10 mouse cellular contexts compared by ENCODE assay signal in the genomic region with DNA sequence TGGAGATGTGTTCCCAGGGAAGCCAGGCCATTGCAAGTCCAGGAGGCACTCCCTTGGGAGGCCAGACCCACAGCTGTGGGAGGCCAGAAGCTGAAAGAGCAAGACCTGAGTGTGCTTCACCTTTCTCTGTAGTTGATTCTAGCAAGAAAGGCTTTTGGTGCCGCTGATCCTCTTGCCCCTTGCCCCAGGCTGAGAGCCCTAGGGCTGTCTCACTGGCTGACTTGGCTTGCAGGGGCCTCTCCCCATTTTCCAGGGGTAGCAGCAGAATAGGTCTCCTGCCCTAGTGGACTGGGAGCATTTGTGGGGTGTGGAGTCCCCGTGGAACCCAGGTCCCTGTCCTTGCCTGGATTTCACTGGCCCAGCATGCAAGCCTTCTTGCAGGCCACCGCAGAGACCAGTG. TPM values are rescaled to one million over a fixed set of nuclear protein-coding genes. Genes with fewer than 3 reads are reported as not detected.
A peak's percentile ranks its signal among the peaks of the same experiment; 100 is the strongest.
DNase-seq lines count a peak whose midpoint lies in the region; ATAC-seq and TF ChIP-seq lines count a peak whose summit lies in the region.
"Had no signal": no experiment of that assay in that cellular context is flagged by ENCODE, and none has a peak within 500 bp of the region (broad histone marks: within the 10 kb centered on the region; RNA-seq: fewer than 3 reads in every experiment).

No protein-coding gene starts in this region.

- peaks cover 9% of the 10 kb centered on the region; the same call in 1 of the 2 replicates for H3K4me1 ChIP-seq in lung, postnatal 0 days (ENCODE audit: insufficient read depth, low read depth, low read length)
- H3K4me1 ChIP-seq in limb, embryonic 12.5 days (replicated peaks) = peaks cover 33% of the 10 kb centered on the region
- peaks cover 30% of the 10 kb centered on the region for H3K4me1 ChIP-seq in stomach, embryonic 15.5 days

- WGBS in lung, postnatal 0 days = 28% methylated on average over 3 of the region's 3 CpGs
- WGBS in limb, embryonic 12.5 days = 25% methylated on average over 3 of the region's 3 CpGs
- 32% methylated on average over 3 of the region's 3 CpGs for WGBS in stomach, embryonic 15.5 days

- H3K9ac ChIP-seq in lung, postnatal 0 days (replicated peaks; ENCODE audit: low read depth) = no peak overlapping the region
- H3K9ac ChIP-seq in limb, embryonic 12.5 days (replicated peaks) = peak overlapping the region; percentile 59
- no peak overlapping the region for H3K9ac ChIP-seq in stomach, embryonic 15.5 days

- no peaks in the 10 kb centered on the region for H3K27me3 ChIP-seq in lung, postnatal 0 days (replicated peaks; ENCODE audit: insufficient read depth, low read length)
- peaks cover 62% of the 10 kb centered on the region for H3K27me3 ChIP-seq in limb, embryonic 12.5 days
- no peaks in the 10 kb centered on the region for H3K27me3 ChIP-seq in stomach, embryonic 15.5 days (replicated peaks)

- intact Hi-C loops in left cerebral cortex, postnatal 4 days (cut with DNase I) = no loop called here

- no peak overlapping the region for H3K4me3 ChIP-seq in lung, postnatal 0 days (ENCODE audit: low read depth, low read length)
- peak overlapping the region; percentile 45 for H3K4me3 ChIP-seq in limb, embryonic 12.5 days (replicated peaks)
- H3K4me3 ChIP-seq in stomach, embryonic 15.5 days (replicated peaks) = peak overlapping the region; percentile 41

- ATAC-seq in lung, postnatal 0 days = no peak
- ATAC-seq in limb, embryonic 12.5 days (ENCODE audit: insufficient number of reproducible peaks, insufficient read depth, low FRiP score, low TSS enrichment, low read depth) = no peak
- no peak for ATAC-seq in stomach, embryonic 15.5 days (ENCODE audit: insufficient read depth, low FRiP score, low read depth)

- no peaks in the 10 kb centered on the region for H3K36me3 ChIP-seq in lung, postnatal 0 days (ENCODE audit: insufficient read depth, low read length)
- H3K36me3 ChIP-seq in limb, embryonic 12.5 days = no peaks in the 10 kb centered on the region
- H3K36me3 ChIP-seq in stomach, embryonic 15.5 days = no peaks in the 10 kb centered on the region

- H3K27ac ChIP-seq in lung, postnatal 0 days (ENCODE audit: low read length) = no peak overlapping the region
- no peak overlapping the region for H3K27ac ChIP-seq in limb, embryonic 12.5 days
- H3K27ac ChIP-seq in stomach, embryonic 15.5 days = peak overlapping the region; percentile 55; the same call in 1 of the 2 replicates

- peak overlapping the region; percentile 51; the same call in 1 of the 2 replicates for H3K4me2 ChIP-seq in lung, postnatal 0 days (replicated peaks; ENCODE audit: low read depth, low read length)
- peak overlapping the region; percentile 69 for H3K4me2 ChIP-seq in limb, embryonic 12.5 days
- peak overlapping the region; percentile 77 for H3K4me2 ChIP-seq in stomach, embryonic 15.5 days

- DNase-seq in cerebellum, adult 9-11 months = peak; percentile 18
- no peak for DNase-seq in cerebellum, adult 11 months
- no peak for DNase-seq in lung, postnatal 0 days (ENCODE audit: low spot score)
- no peak for DNase-seq in lung, postnatal 25 days (ENCODE audit: low spot score)
- DNase-seq in spleen, postnatal 10 days (ENCODE audit: low spot score in 2 of 2) = no peak
- no peak for DNase-seq in left cerebral cortex, postnatal 4 days
- DNase-seq: gastrocnemius, postnatal 36 days had no signal

- TF ChIP-seq CTCF in lung, postnatal 0 days (IDR thresholded peaks at IDR 0.05) = no peak

- no peaks in the 10 kb centered on the region for H3K9me3 ChIP-seq in lung, postnatal 0 days (ENCODE audit: low read length)
- no peaks in the 10 kb centered on the region for H3K9me3 ChIP-seq in limb, embryonic 12.5 days
- no peaks in the 10 kb centered on the region for H3K9me3 ChIP-seq in stomach, embryonic 15.5 days

- no peak for TF ChIP-seq EP300 in lung, postnatal 0 days (IDR thresholded peaks at IDR 0.05)

RNA-seq across cellular contexts. Expression of a gene that starts 2.7 kb away (rescaled TPM):
- polyA plus RNA-seq in lung, postnatal 0 days (2015; fragmentation: Nextera tagmentation; extraction: Ambion mirVana) = 327 and 405 TPM in 2 replicates
- 1.3 and 2.4 TPM in 2 replicates for polyA plus RNA-seq in limb, embryonic 12.5 days (2016; fragmentation: Nextera tagmentation; extraction: Ambion mirVana)
- 25.2 and 30.7 TPM in 2 replicates for polyA plus RNA-seq in stomach, embryonic 15.5 days (2015; fragmentation: Nextera tagmentation; extraction: Ambion mirVana)
- not detected for total RNA-seq in left cerebral cortex, postnatal 4 days (2021)
- total RNA-seq: gastrocnemius, postnatal 36 days; left cerebral cortex, adult 8-10 months had no signal

RNA-seq across cellular contexts. Expression of a gene that starts 23.2 kb away (rescaled TPM):
- 30.1 and 34.1 TPM in 2 replicates for polyA plus RNA-seq in lung, postnatal 0 days (2015; fragmentation: Nextera tagmentation; extraction: Ambion mirVana)
- 127 and 129 TPM in 2 replicates for polyA plus RNA-seq in limb, embryonic 12.5 days (2016; fragmentation: Nextera tagmentation; extraction: Ambion mirVana)
- polyA plus RNA-seq in stomach, embryonic 15.5 days (2015; fragmentation: Nextera tagmentation; extraction: Ambion mirVana) = 122 and 134 TPM in 2 replicates
- total RNA-seq in left cerebral cortex, postnatal 4 days (2021) = 10 to 100 TPM; 26.6 to 37.5 TPM

RNA-seq across cellular contexts. Expression of a gene that starts 39.6 kb away (rescaled TPM):
- 21.8 and 22.3 TPM in 2 replicates for polyA plus RNA-seq in lung, postnatal 0 days (2015; fragmentation: Nextera tagmentation; extraction: Ambion mirVana)
- 12.5 and 15.2 TPM in 2 replicates for polyA plus RNA-seq in limb, embryonic 12.5 days (2016; fragmentation: Nextera tagmentation; extraction: Ambion mirVana)
- polyA plus RNA-seq in stomach, embryonic 15.5 days (2015; fragmentation: Nextera tagmentation; extraction: Ambion mirVana) = 38.9 and 40.1 TPM in 2 replicates
- 10 to 100 TPM; 20.4 to 24.8 TPM for total RNA-seq in left cerebral cortex, postnatal 4 days (2021)

RNA-seq across cellular contexts. Expression of a gene that starts 48.6 kb away (rescaled TPM):
- polyA plus RNA-seq in lung, postnatal 0 days (2015; fragmentation: Nextera tagmentation; extraction: Ambion mirVana) = 1.2 and 2.1 TPM in 2 replicates
- 0.78 and 0.90 TPM in 2 replicates for polyA plus RNA-seq in limb, embryonic 12.5 days (2016; fragmentation: Nextera tagmentation; extraction: Ambion mirVana)
- polyA plus RNA-seq in stomach, embryonic 15.5 days (2015; fragmentation: Nextera tagmentation; extraction: Ambion mirVana) = 3.4 and 3.5 TPM in 2 replicates
- total RNA-seq in left cerebral cortex, postnatal 4 days (2021) = 1 to 10 TPM; 3.9 to 4.0 TPM

RNA-seq across cellular contexts. Expression of a gene that starts 54.2 kb away (rescaled TPM):
- polyA plus RNA-seq in lung, postnatal 0 days (2015; fragmentation: Nextera tagmentation; extraction: Ambion mirVana) = 40.2 and 40.9 TPM in 2 replicates
- 52.8 and 57.9 TPM in 2 replicates for polyA plus RNA-seq in limb, embryonic 12.5 days (2016; fragmentation: Nextera tagmentation; extraction: Ambion mirVana)
- 48.7 and 54.8 TPM in 2 replicates for polyA plus RNA-seq in stomach, embryonic 15.5 days (2015; fragmentation: Nextera tagmentation; extraction: Ambion mirVana)
- total RNA-seq in left cerebral cortex, postnatal 4 days (2021) = 100 to 1,000 TPM; 202 to 213 TPM

Comparison
In these comparisons a context has a peak if more than half of its experiments do, and no peak if none do; other contexts are left out.
1. RNA of a gene that starts 2.7 kb away (polyA plus RNA-seq): 327 to 405 TPM in lung, postnatal 0 days; 25.2 to 30.7 TPM in stomach, embryonic 15.5 days and 1.3 to 2.4 TPM in limb, embryonic 12.5 days; every median in the first group is over 10 times any median in the second.
2. Peak in every context shown above with its lines, with median percentiles within 50 percentile points of each other: H3K4me2 ChIP-seq.